Mouse (Mus musculus) stomach, embryonic 16.5 days (tissue): Measurements from ENCODE around the gene Klhl1. TPM values are rescaled to one million over a fixed set of nuclear protein-coding genes. Genes with fewer than 3 reads are reported as not detected.
A peak's percentile ranks its signal among the peaks of the same experiment; 100 is the strongest.

ENCODE experiments used
- ATAC-seq: fragments of 200-750 bp; cut with Nextera tagmentation; 2 replicates; pipeline ENCODE4 v1.8.0; 2017; ENCODE audit warnings: moderate number of reproducible peaks, moderate TSS enrichment; ENCODE audit not compliant: insufficient read depth, low FRiP score
- H3K27ac ChIP-seq: fragments of 300-500 bp; sonication (generic); 2 replicates; pipeline ENCODE4 v1.5.1; 2014; ENCODE audit warnings: low read length
- H3K27me3 ChIP-seq: fragments of 300-500 bp; sonication (generic); 2 replicates; pipeline ENCODE4 v1.6.1; 2014; ENCODE audit warnings: low read length, control low read depth, mixed read lengths; ENCODE audit not compliant: control insufficient read depth, insufficient read depth
- H3K36me3 ChIP-seq: fragments of 300-500 bp; sonication (generic); 2 replicates; pipeline ENCODE4 v1.6.1; 2014; ENCODE audit warnings: low read length; ENCODE audit not compliant: control insufficient read depth, insufficient read depth
- H3K4me1 ChIP-seq: fragments of 300-500 bp; sonication (generic); 2 replicates; pipeline ENCODE4 v1.6.1; 2014; ENCODE audit warnings: low read length, control low read depth, mixed read lengths; ENCODE audit not compliant: control insufficient read depth, insufficient read depth
- H3K4me2 ChIP-seq: fragments of 300-500 bp; sonication (generic); 2 replicates; pipeline ENCODE4 v1.6.1; 2014; ENCODE audit warnings: low read depth, low read length, mixed read lengths
- H3K4me3 ChIP-seq: fragments of 300-500 bp; sonication (generic); replicated peaks from 2 replicates; pipeline ENCODE4 v1.5.1; 2014; ENCODE audit warnings: mild to moderate bottlenecking, low read length
- H3K9ac ChIP-seq: fragments of 300-500 bp; sonication (generic); 2 replicates; pipeline ENCODE4 v1.6.1; 2014; ENCODE audit warnings: low read length
- H3K9me3 ChIP-seq: fragments of 300-500 bp; sonication (generic); replicated peaks from 2 replicates; pipeline ENCODE4 v1.6.1; 2016; ENCODE audit warnings: low read length, control low read depth; ENCODE audit not compliant: control insufficient read depth
- WGBS: fragments of 180-500 bp; shearing (Covaris S2); extraction: QIAGEN DNeasy Blood & Tissue Kit; methylation state at CpG from one replicate; pipeline ENCODE4 v1.1.7; 2014; 5-methylcytosine and 5-hydroxymethylcytosine counted together
- polyA plus RNA-seq: library from polyadenylated mRNA; unstranded; fragments of >200 nt; fragmentation: Nextera tagmentation; extraction: Ambion mirVana; gene quantifications from 2 replicates; pipeline ENCODE4 v1.2.1, GENCODE M21; 2015

Klhl1 gene
- polyA plus RNA-seq = 0.44 and 0.47 TPM in 2 replicates

DNA sequence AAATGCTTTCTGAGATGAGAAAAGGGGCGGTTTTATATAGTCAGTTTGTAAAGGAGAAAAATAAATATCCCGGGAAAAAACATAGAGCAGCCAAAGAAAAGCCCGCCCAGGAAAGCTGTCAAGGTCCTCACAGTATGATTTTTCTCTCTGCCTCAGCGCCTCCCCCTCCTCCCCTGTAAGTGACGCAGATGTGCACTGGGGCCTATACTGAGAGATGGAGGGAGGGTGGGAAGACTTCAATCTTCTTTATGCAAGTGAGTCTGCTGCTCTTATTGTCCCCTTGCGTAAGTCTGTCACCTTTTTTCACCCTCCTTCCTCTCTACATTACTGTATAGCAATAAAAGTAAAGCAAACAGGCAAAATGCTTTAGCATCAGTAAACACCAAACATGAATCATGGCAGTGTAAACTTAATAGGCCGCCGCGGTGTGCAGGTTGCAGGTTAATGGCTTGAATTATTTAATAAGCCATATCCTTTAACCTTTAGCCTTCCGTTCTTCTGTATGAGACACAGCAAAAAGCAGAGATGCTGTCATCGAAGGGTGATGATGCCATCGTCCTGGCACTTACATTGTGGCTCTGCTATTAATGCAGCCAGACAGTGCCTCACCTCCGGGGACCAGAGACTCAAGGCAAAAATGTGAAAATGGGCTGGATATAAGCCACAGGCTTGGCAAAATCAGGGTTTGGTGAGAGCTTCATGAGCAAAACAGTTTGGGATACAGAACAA is at the start of gene Klhl1:
TSS of gene Klhl1 (minus strand) at position 149 of the 729 bp plus-strand sequence.
- Histone ChIP-seq H3K9ac (peak within 1 kb of the TSS; percentile 32), H3K4me1 (0 out of 2 replicates have a peak, but pooled peaks cover 4% of the 10 kb centered on the region), H3K27me3 (peaks cover 7% of the 10 kb centered on the region), H3K9me3 (no peaks in the 10 kb centered on the region), H3K4me2 (peak within 1 kb of the TSS; percentile 76), H3K4me3 (peak within 1 kb of the TSS; percentile 37), H3K27ac (no peak within 1 kb of the TSS), H3K36me3 (no peaks in the 10 kb centered on the region)
- WGBS = 43% methylated on average over 13 of the region's 13 CpGs
- ATAC-seq = no peak

DNA sequence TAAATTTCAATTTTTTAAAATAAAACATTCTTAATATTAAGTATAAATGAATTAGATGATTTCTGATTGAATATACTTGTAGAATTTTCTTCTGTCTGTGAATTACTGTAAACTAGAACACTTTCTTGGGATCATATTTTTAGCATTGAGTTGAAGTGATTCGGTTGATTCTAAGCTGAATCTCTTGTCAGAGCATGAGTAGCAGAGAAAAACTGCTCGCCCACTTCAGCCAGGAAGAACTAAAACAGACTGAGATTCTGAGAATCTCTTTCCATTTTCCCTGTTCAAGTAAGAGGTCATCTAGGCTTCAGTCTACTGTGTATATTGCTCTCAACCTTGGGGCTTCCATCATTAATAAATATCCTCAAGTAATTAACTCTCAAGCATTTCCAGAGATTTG is 34.8 kb upstream of the Klhl1 start:
- Histone ChIP-seq H3K4me3 (no peak overlapping the region), H3K36me3 (no peaks in the 10 kb centered on the region), H3K9ac (no peak overlapping the region), H3K4me2 (no peak overlapping the region), H3K4me1 (no peaks in the 10 kb centered on the region), H3K27me3 (no peaks in the 10 kb centered on the region), H3K9me3 (no peaks in the 10 kb centered on the region), H3K27ac (no peak overlapping the region)
- WGBS = 75% methylated on average over 2 of the region's 2 CpGs
- no peak for ATAC-seq

DNA sequence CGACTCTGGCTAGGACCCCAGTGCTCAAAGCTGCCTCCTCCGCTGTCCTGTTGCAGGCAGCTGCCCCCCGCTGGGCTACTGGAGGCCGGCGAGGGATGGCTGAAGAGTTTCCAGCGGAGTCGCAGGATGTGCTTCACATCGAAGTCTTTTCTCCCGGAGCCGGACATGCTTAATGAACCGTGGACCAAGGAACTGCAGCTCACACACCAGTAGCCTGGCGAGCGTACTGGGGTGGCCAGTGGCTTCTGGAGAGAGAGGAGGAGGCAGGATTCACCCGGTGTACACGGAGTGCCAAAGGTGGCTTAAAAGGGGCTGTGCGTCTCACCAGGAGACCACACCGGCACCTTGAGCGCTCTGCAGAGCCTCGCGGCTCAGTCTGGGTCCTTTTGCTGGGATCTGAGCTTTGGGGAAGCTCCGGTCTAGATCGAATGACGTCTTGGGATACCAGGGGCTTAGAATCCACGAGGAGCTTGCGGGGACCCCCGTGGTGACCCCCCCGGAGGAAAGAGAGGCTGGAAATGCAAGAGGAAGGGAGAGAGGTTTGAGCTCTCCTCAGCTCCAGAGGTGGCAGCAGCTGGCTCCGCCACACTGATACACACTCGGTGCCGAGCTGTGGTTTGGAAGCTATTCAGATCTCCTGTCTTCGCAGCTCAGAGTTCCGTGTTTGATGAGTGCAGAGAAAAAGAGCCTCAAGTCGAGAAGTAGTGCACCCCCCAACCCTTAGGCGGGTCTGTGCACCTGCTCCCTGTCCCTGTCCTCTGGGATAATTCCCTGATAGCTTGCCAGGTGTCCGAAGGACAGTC is 550 bp downstream of the Klhl1 start:
- Histone ChIP-seq H3K4me3 (peak overlapping the region; percentile 37), H3K9me3 (no peaks in the 10 kb centered on the region), H3K27me3 (peaks cover 7% of the 10 kb centered on the region), H3K4me1 (0 out of 2 replicates have a peak, but pooled peaks cover 4% of the 10 kb centered on the region), H3K36me3 (no peaks in the 10 kb centered on the region), H3K4me2 (peak overlapping the region; percentile 76), H3K9ac (peak overlapping the region; percentile 32), H3K27ac (no peak overlapping the region)
- peak; percentile 64; the same call in 1 of the 2 replicates for ATAC-seq
- 1% methylated on average over 35 of the region's 35 CpGs for WGBS

DNA sequence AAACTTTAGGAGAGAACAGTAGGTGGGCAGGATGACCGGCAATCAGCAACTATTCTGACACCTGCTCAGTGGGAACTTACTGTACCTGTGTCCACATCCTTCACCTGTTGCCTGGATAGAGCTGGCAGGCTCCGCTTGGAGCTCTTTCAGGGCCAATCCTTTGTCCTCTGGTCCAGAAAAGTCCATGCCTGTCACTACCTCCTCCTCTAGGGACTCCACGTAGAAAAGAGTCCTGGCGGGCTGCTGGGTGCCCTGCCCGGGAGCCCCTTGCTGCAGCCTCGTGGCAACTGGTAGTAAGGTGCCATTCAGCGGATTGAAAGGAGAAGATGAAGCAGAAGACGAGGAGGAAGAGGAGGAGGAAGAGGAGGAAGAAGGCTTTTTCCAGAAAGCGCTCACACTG is 1.2 kb downstream of the Klhl1 start:
- H3K4me3 ChIP-seq = peak overlapping the region; percentile 37
- 0 out of 2 replicates have a peak, but pooled peaks cover 4% of the 10 kb centered on the region for H3K4me1 ChIP-seq
- peak; percentile 47; the same call in 1 of the 2 replicates for ATAC-seq
- peaks cover 7% of the 10 kb centered on the region for H3K27me3 ChIP-seq
- no peak overlapping the region for H3K27ac ChIP-seq
- 9% methylated on average over 9 of the region's 9 CpGs for WGBS
- no peaks in the 10 kb centered on the region for H3K9me3 ChIP-seq
- no peak overlapping the region for H3K9ac ChIP-seq
- H3K4me2 ChIP-seq = peak overlapping the region; percentile 76
- no peaks in the 10 kb centered on the region for H3K36me3 ChIP-seq

DNA sequence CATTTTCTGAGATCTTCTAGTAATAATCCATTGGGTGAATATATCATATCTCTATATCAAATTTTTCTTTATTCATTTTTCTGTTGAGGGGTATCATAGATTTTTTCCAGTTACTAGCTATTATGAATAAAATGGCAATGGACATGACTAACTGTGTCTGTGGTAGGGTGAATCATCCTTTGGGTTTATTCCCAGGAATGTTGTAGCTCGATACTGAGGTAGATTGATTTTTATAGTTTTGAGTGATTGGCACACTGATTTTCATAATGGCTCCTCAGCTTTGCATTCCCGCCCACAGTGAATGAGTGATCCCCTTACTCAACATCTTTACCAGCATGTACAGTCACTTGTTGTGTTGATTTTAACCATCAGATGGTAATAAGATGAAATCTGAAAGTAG is 19.0 kb downstream of the Klhl1 start:
- no peaks in the 10 kb centered on the region for H3K9me3 ChIP-seq
- H3K27me3 ChIP-seq = no peaks in the 10 kb centered on the region
- H3K4me2 ChIP-seq = no peak overlapping the region
- no peak overlapping the region for H3K4me3 ChIP-seq
- H3K4me1 ChIP-seq = no peaks in the 10 kb centered on the region
- H3K36me3 ChIP-seq = no peaks in the 10 kb centered on the region
- 86% methylated on average over 2 of the region's 2 CpGs for WGBS
- H3K9ac ChIP-seq = no peak overlapping the region
- ATAC-seq = no peak
- no peak overlapping the region for H3K27ac ChIP-seq

DNA sequence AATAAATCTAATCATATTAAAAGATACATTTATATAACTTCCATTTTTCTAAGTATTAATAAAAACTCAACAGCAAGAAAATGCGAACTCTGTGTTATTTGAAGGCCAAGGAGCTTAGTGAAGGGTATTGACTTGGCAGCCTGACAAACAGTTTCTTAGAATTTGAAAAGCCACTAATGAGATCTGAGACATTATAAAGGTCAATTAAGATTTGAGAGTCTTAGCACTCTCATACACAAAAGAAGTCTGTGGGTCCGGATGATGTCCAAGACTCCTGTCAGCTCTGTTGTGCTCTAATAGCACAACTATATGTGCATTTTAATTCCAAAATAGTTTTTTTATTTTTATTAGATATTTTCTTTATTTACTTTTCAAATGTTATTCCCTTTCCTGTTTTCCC is 47.1 kb downstream of the Klhl1 start:
- 72% methylated on average over 2 of the region's 2 CpGs for WGBS
- Histone ChIP-seq H3K27ac (no peak overlapping the region), H3K4me3 (no peak overlapping the region), H3K36me3 (no peaks in the 10 kb centered on the region), H3K9ac (no peak overlapping the region), H3K4me2 (no peak overlapping the region), H3K27me3 (no peaks in the 10 kb centered on the region), H3K4me1 (no peaks in the 10 kb centered on the region), H3K9me3 (no peaks in the 10 kb centered on the region)
- ATAC-seq = no peak

DNA sequence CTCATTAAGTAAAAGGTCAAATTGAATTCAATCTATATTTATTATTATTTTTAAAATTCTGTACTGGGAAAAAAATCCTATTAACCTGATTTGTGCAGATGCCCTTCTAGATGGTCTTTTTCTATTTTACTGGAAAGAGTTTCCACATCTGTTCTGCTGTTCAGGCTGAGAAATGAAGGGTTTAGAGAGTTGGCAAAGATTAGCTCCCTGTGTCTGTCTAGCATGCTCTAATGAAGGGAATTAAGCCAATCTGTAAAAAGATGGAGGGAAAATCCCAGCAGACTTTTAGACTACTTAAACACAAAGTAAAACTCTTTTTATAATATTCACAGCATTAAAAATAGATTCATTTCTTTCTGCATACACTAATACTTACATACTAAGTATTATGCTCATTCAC is 47.6 kb downstream of the Klhl1 start:
- no peak for ATAC-seq
- Histone ChIP-seq H3K27me3 (no peaks in the 10 kb centered on the region), H3K9ac (no peak overlapping the region), H3K4me3 (no peak overlapping the region), H3K4me2 (no peak overlapping the region), H3K27ac (no peak overlapping the region), H3K4me1 (no peaks in the 10 kb centered on the region), H3K36me3 (no peaks in the 10 kb centered on the region), H3K9me3 (no peaks in the 10 kb centered on the region)

DNA sequence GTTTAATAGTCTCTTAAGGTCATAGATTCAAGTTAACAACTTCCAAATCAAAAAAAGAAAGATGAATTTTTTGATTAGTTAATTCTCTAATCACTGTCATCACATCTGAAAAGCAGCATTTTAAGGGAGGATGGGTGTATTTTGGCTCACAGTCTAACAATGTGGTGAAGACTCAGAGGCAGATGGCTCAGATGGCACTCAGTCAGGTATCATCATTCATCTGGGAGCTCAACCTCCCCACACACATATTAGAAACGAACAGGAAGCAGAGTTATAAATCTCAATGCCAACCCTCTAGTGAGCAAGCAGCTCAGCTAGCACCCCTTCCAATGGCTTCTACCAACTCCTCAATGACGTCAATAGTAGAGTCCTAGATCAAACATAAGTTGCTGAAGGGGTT is 57.1 kb downstream of the Klhl1 start:
- Histone ChIP-seq H3K4me1 (no peaks in the 10 kb centered on the region), H3K4me2 (no peak overlapping the region), H3K27ac (no peak overlapping the region), H3K9ac (no peak overlapping the region), H3K27me3 (no peaks in the 10 kb centered on the region), H3K9me3 (no peaks in the 10 kb centered on the region), H3K4me3 (no peak overlapping the region), H3K36me3 (no peaks in the 10 kb centered on the region)
- no peak for ATAC-seq
- WGBS = 73% methylated on average over 2 of the region's 2 CpGs

DNA sequence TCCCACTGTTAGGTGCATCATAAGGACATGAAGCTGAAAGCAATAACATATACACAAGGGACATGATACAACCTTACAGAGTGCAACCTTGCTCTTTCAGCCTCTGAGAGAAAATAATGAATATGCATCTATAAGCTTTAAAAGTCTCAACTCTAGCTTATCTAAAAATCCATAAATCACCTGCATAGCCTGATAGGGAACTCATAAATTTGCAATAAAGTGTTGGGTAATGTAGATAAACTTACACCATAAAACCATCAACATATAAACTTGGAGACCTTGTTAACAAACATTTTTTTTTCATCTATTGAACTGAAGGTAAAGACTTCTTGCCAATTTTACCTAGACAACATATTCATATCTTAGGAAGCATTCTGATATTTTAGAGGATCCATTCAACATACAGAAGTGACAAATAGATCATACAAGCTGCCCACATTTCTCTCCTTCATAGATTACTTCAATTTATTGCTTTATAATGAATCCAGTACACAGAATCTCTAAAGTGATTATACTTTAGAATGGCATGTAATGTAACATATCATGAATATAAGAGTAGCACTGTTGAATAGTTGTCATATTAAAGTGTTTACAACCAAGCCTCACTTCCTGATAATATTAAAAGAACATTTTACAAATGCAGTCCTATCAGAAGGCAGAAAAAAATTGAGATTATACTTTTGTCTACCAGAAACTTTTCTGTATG is 126.7 kb downstream of the Klhl1 start:
- ATAC-seq = no peak
- Histone ChIP-seq H3K27ac (no peak overlapping the region), H3K4me3 (no peak overlapping the region), H3K4me1 (no peaks in the 10 kb centered on the region), H3K27me3 (no peaks in the 10 kb centered on the region), H3K9me3 (no peaks in the 10 kb centered on the region), H3K9ac (no peak overlapping the region), H3K4me2 (no peak overlapping the region), H3K36me3 (no peaks in the 10 kb centered on the region)
